Mouse (Mus musculus) hindbrain, embryonic 11.5 days (tissue): Measurements from ENCODE around the gene Ttc7b. TPM values are rescaled to one million over a fixed set of nuclear protein-coding genes. Genes with fewer than 3 reads are reported as not detected.

ENCODE experiments used
- ATAC-seq: fragments of 200-750 bp; cut with Nextera tagmentation; 2 replicates; pipeline ENCODE4 v1.8.0; 2017; ENCODE audit warnings: mild to moderate bottlenecking, moderate TSS enrichment, moderate library complexity; ENCODE audit not compliant: low FRiP score
- DNase-seq: peaks from one replicate; pipeline ENCODE4 v3.0.0-alpha.2; 2015; ENCODE audit warnings: low spot score
- H3K27ac ChIP-seq: fragments of 300-500 bp; sonication (generic); 2 replicates; pipeline ENCODE4 v1.5.1; 2014; ENCODE audit warnings: mild to moderate bottlenecking, low read depth, low read length
- H3K27me3 ChIP-seq: fragments of 300-500 bp; sonication (generic); 2 replicates; pipeline ENCODE4 v1.6.1; 2014; ENCODE audit warnings: mild to moderate bottlenecking, low read length, moderate library complexity, mixed read lengths; ENCODE audit not compliant: control insufficient read depth, insufficient read depth
- H3K36me3 ChIP-seq: fragments of 300-500 bp; sonication (generic); 2 replicates; pipeline ENCODE4 v1.6.1; 2014; ENCODE audit warnings: mild to moderate bottlenecking, low read length, moderate library complexity, mixed read lengths; ENCODE audit not compliant: control insufficient read depth, insufficient read depth
- H3K4me1 ChIP-seq: fragments of 300-500 bp; sonication (generic); replicated peaks from 2 replicates; pipeline ENCODE4 v1.6.1; 2014; ENCODE audit warnings: low read length, mixed read lengths; ENCODE audit not compliant: control insufficient read depth, insufficient read depth
- H3K4me2 ChIP-seq: fragments of 300-500 bp; sonication (generic); replicated peaks from 2 replicates; pipeline ENCODE4 v1.6.1; 2014; ENCODE audit warnings: mild to moderate bottlenecking, low read depth, low read length
- H3K4me3 ChIP-seq: fragments of 300-500 bp; sonication (generic); 2 replicates; pipeline ENCODE4 v1.5.1; 2014; ENCODE audit warnings: low read depth, low read length
- H3K9ac ChIP-seq: fragments of 300-500 bp; sonication (generic); 2 replicates; pipeline ENCODE4 v1.6.1; 2014; ENCODE audit warnings: low read depth, low read length
- H3K9me3 ChIP-seq: fragments of 300-500 bp; sonication (generic); 2 replicates; pipeline ENCODE4 v1.6.1; 2016; ENCODE audit warnings: low read length; ENCODE audit not compliant: control insufficient read depth
- WGBS: fragments of 180-500 bp; shearing (Covaris S2); extraction: QIAGEN DNeasy Blood & Tissue Kit; methylation state at CpG from one replicate; pipeline ENCODE4 v1.1.7; 2014; 5-methylcytosine and 5-hydroxymethylcytosine counted together
- polyA plus RNA-seq: library from polyadenylated mRNA; unstranded; fragments of >200 nt; fragmentation: Nextera tagmentation; extraction: Ambion mirVana; gene quantifications from 2 replicates; pipeline ENCODE4 v1.2.1, GENCODE M21; 2014

Gene Ttc7b
- polyA plus RNA-seq, 1 experiment from 2014 or later = 7.1 TPM

- Histone ChIP-seq H3K4me3 (no peak overlapping the region), H3K9me3 (no peaks in the 10 kb centered on the region), H3K27ac (no peak overlapping the region), H3K4me2 (no peak overlapping the region), H3K4me1 (no peaks in the 10 kb centered on the region), H3K27me3 (no peaks in the 10 kb centered on the region), H3K9ac (no peak overlapping the region), H3K36me3 (no peaks in the 10 kb centered on the region)
- DNase-seq = no peak
- WGBS = 92% methylated on average over 4 of the region's 4 CpGs
- no peak for ATAC-seq
These were observed 17.0 kb downstream of the Ttc7b start for GRCm38 (mm10) chr12:100503659-100504058.

DNA sequence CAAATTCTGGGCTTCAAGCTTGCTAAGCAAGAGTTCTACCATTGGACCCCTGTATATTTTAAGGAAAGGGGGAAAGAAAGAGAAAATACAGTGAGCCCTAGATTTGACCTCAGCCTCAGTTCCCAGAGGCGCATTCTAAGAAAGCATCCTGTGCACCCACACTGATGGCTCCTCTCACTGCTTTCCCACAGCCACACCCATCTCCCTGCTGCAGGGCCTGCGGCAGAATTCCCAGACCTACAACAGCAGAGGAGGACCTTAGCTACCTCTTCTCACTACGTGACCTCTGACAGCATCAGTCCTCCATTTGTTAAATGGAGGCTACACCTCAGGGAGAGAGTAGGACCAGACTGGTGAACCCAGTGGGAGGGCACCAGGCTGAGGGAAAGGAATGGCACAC, 18.1 kb downstream of the Ttc7b start:
- WGBS = 92% methylated on average over 3 of the region's 3 CpGs
- H3K9me3 ChIP-seq = no peaks in the 10 kb centered on the region
- H3K27ac ChIP-seq = no peak overlapping the region
- no peaks in the 10 kb centered on the region for H3K4me1 ChIP-seq
- H3K36me3 ChIP-seq = no peaks in the 10 kb centered on the region
- ATAC-seq (no peak), DNase-seq (no peak)
- H3K4me3 ChIP-seq = no peak overlapping the region
- no peak overlapping the region for H3K4me2 ChIP-seq
- no peak overlapping the region for H3K9ac ChIP-seq
- H3K27me3 ChIP-seq = no peaks in the 10 kb centered on the region

DNA sequence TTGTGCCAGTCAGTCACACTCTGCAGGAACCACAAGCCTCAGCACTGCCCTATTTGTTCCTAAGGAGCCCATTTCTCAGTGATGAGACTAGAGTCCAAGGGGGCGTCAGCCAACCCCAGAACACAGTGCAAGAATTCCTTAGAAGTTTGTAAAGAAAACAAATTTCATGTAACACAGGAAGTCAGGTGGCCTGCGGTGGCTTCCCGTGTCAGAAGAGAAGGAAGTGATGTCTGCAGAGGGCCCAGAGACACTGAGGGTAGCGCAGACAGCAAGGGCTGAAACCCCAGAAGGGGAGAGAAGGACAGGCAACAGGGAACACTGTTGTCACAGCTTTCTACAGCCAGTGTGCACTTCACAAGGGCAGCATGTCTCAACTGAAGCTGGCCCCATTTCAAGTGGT, 19.4 kb downstream of the Ttc7b start:
- Histone ChIP-seq H3K36me3 (no peaks in the 10 kb centered on the region), H3K27ac (no peak overlapping the region), H3K4me2 (no peak overlapping the region), H3K9me3 (no peaks in the 10 kb centered on the region), H3K4me3 (no peak overlapping the region), H3K4me1 (no peaks in the 10 kb centered on the region), H3K27me3 (no peaks in the 10 kb centered on the region), H3K9ac (no peak overlapping the region)
- 80% methylated on average over 4 of the region's 4 CpGs for WGBS
- ATAC-seq (no peak), DNase-seq (no peak)

DNA sequence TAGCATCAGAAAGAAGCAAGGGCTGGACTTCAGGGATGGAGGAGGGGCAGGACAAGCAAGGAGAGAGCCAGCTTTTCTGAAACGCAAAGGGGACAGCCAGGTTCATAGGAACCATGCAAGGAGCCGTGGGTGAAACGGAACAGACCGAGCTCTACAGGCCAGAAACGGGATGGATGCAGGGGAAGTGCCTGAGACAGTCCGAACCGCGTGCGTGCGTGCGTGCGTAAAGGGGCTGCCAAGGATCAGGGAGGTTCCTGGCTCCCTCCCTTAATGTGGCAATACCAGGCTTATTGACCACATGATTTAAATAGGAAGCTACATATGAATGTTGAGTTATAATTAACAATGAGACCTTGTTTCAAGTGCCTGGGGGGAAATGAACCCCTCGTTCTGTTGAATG, 21.2 kb downstream of the Ttc7b start:
- WGBS = 92% methylated on average over 13 of the region's 13 CpGs
- no peak overlapping the region for H3K4me2 ChIP-seq
- H3K9me3 ChIP-seq = no peaks in the 10 kb centered on the region
- DNase-seq (no peak), ATAC-seq (no peak)
- H3K9ac ChIP-seq = no peak overlapping the region
- no peaks in the 10 kb centered on the region for H3K4me1 ChIP-seq
- H3K36me3 ChIP-seq = 0 out of 2 replicates have a peak, but pooled peaks cover 2% of the 10 kb centered on the region
- H3K27me3 ChIP-seq = no peaks in the 10 kb centered on the region
- H3K27ac ChIP-seq = no peak overlapping the region
- no peak overlapping the region for H3K4me3 ChIP-seq

DNA sequence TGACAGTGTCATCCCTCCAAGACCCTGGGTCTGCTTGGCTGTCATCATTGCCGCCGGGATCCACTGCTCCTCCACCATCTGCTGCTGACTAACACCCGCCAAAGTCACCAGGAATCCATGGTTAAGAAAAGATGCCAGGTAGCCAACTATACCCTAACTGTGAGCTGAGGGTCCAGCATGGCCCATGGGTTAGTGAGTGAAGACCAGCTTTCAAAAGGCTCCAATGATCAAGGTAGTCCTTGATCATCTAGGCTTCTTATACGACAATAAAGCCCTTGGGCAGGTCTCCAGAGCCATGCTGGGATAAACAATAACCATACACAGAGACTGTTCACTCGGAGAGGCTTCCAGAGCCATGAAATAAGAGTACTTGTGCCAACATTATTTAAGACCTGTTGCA, 22.6 kb downstream of the Ttc7b start:
- no peaks in the 10 kb centered on the region for H3K9me3 ChIP-seq
- no peak overlapping the region for H3K9ac ChIP-seq
- no peaks in the 10 kb centered on the region for H3K4me1 ChIP-seq
- WGBS = 88% methylated on average over 5 of the region's 5 CpGs
- H3K36me3 ChIP-seq = 0 out of 2 replicates have a peak, but pooled peaks cover 2% of the 10 kb centered on the region
- no peaks in the 10 kb centered on the region for H3K27me3 ChIP-seq
- ATAC-seq (no peak), DNase-seq (no peak)
- H3K4me2 ChIP-seq = no peak overlapping the region
- no peak overlapping the region for H3K27ac ChIP-seq
- no peak overlapping the region for H3K4me3 ChIP-seq

DNA sequence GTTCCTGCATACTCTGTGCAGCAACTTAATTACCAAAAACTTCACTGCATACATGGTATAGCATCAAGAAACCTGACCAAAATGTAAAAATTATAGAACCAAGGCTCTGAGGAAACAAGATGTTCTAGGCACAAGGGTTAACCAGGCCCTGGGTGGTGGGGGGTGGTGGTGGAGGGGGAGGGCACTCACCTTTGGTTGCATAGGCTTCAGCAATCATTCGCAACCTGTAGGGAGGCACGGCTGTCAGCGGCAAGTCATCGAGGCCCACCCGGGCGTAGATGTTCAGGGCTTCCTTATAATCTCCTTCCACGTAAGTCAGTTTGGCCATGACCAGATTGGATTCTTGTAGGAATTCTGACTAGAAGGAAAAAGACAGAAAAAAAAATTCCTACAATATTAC, 25.5 kb downstream of the Ttc7b start:
- no peak overlapping the region for H3K27ac ChIP-seq
- no peak overlapping the region for H3K4me2 ChIP-seq
- ATAC-seq (no peak), DNase-seq (no peak)
- 96% methylated on average over 7 of the region's 7 CpGs for WGBS
- no peak overlapping the region for H3K9ac ChIP-seq
- H3K36me3 ChIP-seq = 0 out of 2 replicates have a peak, but pooled peaks cover 2% of the 10 kb centered on the region
- H3K4me3 ChIP-seq = no peak overlapping the region
- no peaks in the 10 kb centered on the region for H3K4me1 ChIP-seq
- no peaks in the 10 kb centered on the region for H3K9me3 ChIP-seq
- no peaks in the 10 kb centered on the region for H3K27me3 ChIP-seq

GRCm38 (mm10) chr12:100493211-100493610, 27.4 kb downstream of the Ttc7b start:
- Histone ChIP-seq H3K4me3 (no peak overlapping the region), H3K9ac (no peak overlapping the region), H3K4me2 (no peak overlapping the region), H3K27ac (no peak overlapping the region), H3K4me1 (no peaks in the 10 kb centered on the region), H3K27me3 (no peaks in the 10 kb centered on the region), H3K9me3 (no peaks in the 10 kb centered on the region), H3K36me3 (0 out of 2 replicates have a peak, but pooled peaks cover 2% of the 10 kb centered on the region)
- DNase-seq (no peak), ATAC-seq (no peak)
- 90% methylated on average over 5 of the region's 5 CpGs for WGBS

DNA sequence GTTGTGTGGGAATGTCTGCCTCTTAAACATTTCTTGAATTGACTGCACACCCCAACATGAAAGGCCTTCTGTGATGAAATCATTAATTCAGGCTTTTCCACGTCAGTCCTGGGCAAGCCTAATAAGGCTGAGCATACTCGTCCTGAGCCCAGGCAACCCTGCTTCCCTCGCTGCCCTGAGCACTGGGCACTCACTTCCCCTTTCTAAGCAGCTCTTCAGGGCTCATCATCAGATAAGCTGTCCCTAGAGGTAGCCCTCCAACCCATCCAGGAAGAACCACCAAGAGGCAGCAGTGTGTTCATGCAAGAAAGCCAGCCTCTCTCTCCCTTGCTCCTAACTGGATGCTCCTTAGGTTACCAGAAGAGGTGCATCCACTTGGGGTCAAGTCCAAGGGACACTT, 27.9 kb downstream of the Ttc7b start:
- Histone ChIP-seq H3K4me3 (no peak overlapping the region), H3K27ac (no peak overlapping the region), H3K4me2 (no peak overlapping the region), H3K9me3 (no peaks in the 10 kb centered on the region), H3K4me1 (no peaks in the 10 kb centered on the region), H3K9ac (no peak overlapping the region), H3K36me3 (0 out of 2 replicates have a peak, but pooled peaks cover 2% of the 10 kb centered on the region), H3K27me3 (no peaks in the 10 kb centered on the region)
- no peak for DNase-seq
- WGBS = 85% methylated on average over 3 of the region's 3 CpGs
- ATAC-seq = no peak

DNA sequence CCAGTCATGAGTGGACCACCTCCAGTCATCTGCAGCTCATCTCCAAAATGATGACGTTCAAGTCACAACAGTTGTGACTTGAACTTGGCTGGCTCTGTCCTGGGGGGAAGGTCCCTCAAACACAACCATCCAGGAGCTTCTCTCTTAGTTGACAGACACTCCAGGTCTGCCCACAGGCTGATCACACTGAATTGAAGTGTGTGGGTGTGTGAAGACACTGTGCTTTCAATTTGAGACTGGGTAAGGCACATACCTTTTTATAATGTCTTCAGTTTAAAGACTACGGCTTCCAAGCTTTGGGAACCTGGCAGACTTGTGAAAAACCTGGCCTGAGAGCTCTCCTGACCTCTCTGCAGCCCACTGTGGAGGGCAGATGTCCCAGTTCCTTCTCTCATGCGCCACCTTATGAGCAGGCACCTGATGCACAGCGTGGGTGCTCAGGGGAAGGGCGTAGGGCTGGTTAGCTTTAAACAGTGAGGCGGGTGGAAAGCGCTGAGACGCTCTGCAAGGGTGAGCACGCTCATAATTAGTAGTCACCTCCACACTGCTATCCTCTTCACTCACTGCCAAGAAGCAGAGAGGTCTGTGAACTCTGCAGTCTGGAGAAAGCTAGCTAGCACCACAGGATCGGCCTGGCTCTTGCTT, 28.5 kb downstream of the Ttc7b start:
- WGBS = 93% methylated on average over 10 of the region's 10 CpGs
- Histone ChIP-seq H3K27ac (no peak overlapping the region), H3K4me2 (no peak overlapping the region), H3K9me3 (no peaks in the 10 kb centered on the region), H3K9ac (no peak overlapping the region), H3K4me3 (no peak overlapping the region), H3K27me3 (no peaks in the 10 kb centered on the region), H3K36me3 (0 out of 2 replicates have a peak, but pooled peaks cover 2% of the 10 kb centered on the region), H3K4me1 (no peaks in the 10 kb centered on the region)
- DNase-seq = no peak
- ATAC-seq = no peak
